Mouse (Mus musculus) CD8-positive naive resting alpha-beta T cell, adult 2 months (primary cell): Measurements from ENCODE around the gene Cd300c.
"Not testable (repeated sequence)": the region's sequence is repeated elsewhere in the genome, so short reads cannot be mapped to it uniquely, and the experiment has no call there.

Experiments
- DNase-seq, 2 experiments: peaks; one replicate each; pipeline ENCODE4 v3.0.0; 2022; ENCODE audit warnings: low read depth in 2 of 2, low spot score in 2 of 2

The Cd300c gene

GRCm38 (mm10) chr11:114968752-114969207, at the start of gene Cd300c:
TSS of gene Cd300c (minus strand) at chr11:114969157.
- DNase-seq: no peak

GRCm38 (mm10) chr11:115016093-115016492, 47.1 kb upstream of the Cd300c start, which contains the start of gene Cd300ld2:
TSS of gene Cd300ld2 (minus strand) at chr11:115016193.
- DNase-seq: not testable (repeated sequence)

GRCm38 (mm10) chr11:115004070-115004469, 35.1 kb upstream of the Cd300c start:
- no peak for DNase-seq

- DNase-seq: no peak
Observed at GRCm38 (mm10) chr11:115001474-115002040, 32.6 kb upstream of the Cd300c start, which contains the start of gene Cd300c2. TSS of gene Cd300c2 (minus strand) at chr11:115001880.

- DNase-seq: no peak
Observed at GRCm38 (mm10) chr11:114989793-114990192, 20.8 kb upstream of the Cd300c start, which contains the start of gene Cd300ld. TSS of gene Cd300ld (minus strand) at chr11:114989922.

- DNase-seq: no peak
Observed at GRCm38 (mm10) chr11:114981866-114982265, 12.9 kb upstream of the Cd300c start.

- DNase-seq: no peak
Observed at GRCm38 (mm10) chr11:114972726-114973125, 3.8 kb upstream of the Cd300c start.

GRCm38 (mm10) chr11:114965182-114965828, 3.7 kb downstream of the Cd300c start:
- DNase-seq: no peak

- DNase-seq: no peak
Observed at GRCm38 (mm10) chr11:114960369-114960768, 8.6 kb downstream of the Cd300c start.

- no peak for DNase-seq
Observed at GRCm38 (mm10) chr11:114934144-114934543, 34.8 kb downstream of the Cd300c start, which contains the start of gene Cd300lb. TSS of gene Cd300lb (minus strand) at chr11:114934386.

- no peak for DNase-seq
Observed at GRCm38 (mm10) chr11:114933591-114933990, 35.4 kb downstream of the Cd300c start.

GRCm38 (mm10) chr11:114931041-114931440, 37.9 kb downstream of the Cd300c start:
- no peak for DNase-seq

GRCm38 (mm10) chr11:114929581-114929980, 39.4 kb downstream of the Cd300c start:
- no peak for DNase-seq

- peak in 1 of 2 experiments; percentile 38 for DNase-seq
Observed at GRCm38 (mm10) chr11:114923961-114924360, 45.0 kb downstream of the Cd300c start.

- DNase-seq: no peak
Observed at GRCm38 (mm10) chr11:114922439-114922838, 46.5 kb downstream of the Cd300c start.

GRCm38 (mm10) chr11:114917120-114917519, 51.8 kb downstream of the Cd300c start:
- DNase-seq: no peak

- DNase-seq: no peak
Observed at GRCm38 (mm10) chr11:114914978-114915377, 54.0 kb downstream of the Cd300c start.

GRCm38 (mm10) chr11:114912847-114913246, 56.1 kb downstream of the Cd300c start:
- peak; percentile 26 to 40 for DNase-seq

- not testable (repeated sequence) for DNase-seq
Observed at GRCm38 (mm10) chr11:114909538-114909937, 59.4 kb downstream of the Cd300c start.

GRCm38 (mm10) chr11:114908086-114908485, 60.9 kb downstream of the Cd300c start:
- no peak for DNase-seq

- no peak for DNase-seq
Observed at GRCm38 (mm10) chr11:114907567-114907966, 61.4 kb downstream of the Cd300c start.
